Mouse (Mus musculus): ENCODE results near the gene Celf2. TPM values are rescaled to one million over a fixed set of nuclear protein-coding genes. Genes with fewer than 3 reads are reported as not detected.
"Not testable (repeated sequence)": the region's sequence is repeated elsewhere in the genome, so short reads cannot be mapped to it uniquely, and the experiment has no call there.

Celf2 gene
- total RNA-seq, 2 experiments from 2014 or later: 448 to 459 TPM

DNA sequence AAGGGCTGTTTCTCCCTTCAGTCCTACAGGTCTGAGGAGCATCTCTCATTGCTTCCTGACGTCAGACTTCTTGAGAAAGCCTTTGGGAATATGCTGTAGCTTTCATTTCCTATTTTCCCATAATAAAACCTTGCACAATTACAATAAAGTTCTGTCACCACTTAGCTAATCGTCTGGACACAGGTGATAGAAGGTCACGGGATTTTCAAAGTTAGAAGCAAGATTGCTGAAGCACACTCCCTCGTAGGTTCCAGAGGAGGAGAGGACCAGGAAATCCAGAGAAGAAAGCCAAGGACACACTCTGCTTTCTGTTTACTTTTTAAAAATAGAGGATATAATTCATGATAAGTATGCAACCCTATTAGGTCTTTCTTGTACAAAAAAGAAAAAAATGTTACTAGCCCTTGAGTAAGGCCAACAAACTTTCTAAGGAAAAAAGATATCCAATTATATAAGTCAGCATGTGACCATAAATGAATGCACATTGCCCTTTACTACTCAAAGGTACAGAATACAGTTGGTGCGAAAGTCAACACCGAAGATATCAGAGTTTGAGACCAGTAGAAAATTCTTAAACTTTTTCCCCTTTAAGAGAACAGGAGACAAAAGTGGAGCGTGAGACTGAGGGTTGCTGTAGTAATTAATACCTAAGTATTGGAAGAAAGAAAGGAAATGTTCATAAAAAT, 924.2 kb downstream of the Celf2 start:
- H3K4me3 ChIP-seq: no peak overlapping the region
- TF ChIP-seq CTCF (IDR thresholded peaks at IDR 0.05): no peak
- no peak for DNase-seq (ENCODE audit: extremely low spot score in 1 of 2, low spot score in 2 of 2)
- no peak overlapping the region for H3K27ac ChIP-seq
- intact Hi-C loops (cut with DNase I): no loop called here

DNA sequence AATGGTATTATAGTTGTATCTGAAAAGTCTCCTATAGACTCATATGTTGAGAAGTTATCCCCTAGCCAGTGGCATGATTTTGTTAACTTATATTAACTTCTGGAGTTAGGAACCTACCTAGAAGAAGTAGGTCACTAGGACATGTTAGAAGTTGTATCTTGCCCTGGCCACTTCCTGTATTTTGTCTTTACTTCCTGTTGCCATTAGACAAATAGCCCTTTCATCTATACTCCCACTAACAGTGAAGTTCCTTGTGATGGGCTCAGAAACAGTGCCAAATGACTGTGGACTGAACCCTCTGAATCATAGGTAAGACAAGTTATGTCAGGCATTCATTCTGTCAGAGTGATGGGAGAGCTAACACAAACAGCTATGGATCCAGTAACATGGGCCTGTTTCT, 926.7 kb downstream of the Celf2 start:
- Histone ChIP-seq H3K27ac (no peak overlapping the region), H3K4me3 (no peak overlapping the region)
- no peak for DNase-seq (ENCODE audit: extremely low spot score in 1 of 2, low spot score in 2 of 2)
- TF ChIP-seq CTCF (IDR thresholded peaks at IDR 0.05): no peak
- intact Hi-C loops (cut with DNase I): no loop called here

DNA sequence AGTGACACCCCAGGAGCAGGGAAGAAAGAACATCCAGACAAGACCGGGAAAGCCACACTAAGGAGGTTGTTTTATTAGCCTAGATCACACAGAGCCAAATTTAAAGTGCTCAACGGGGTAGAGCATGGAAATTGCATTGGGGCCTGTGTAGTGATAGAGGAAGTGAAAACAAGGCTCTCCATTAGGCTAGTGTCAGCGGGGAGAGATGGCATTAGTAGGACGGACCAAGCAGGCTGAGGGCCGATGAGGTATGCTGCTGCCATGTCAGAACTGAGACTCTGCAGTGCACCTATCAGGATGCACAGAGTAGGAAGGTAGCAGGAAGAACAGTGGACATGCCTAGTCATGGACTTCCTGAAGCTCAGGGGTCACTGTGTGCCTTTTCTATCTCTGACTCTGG, 929.3 kb downstream of the Celf2 start:
- intact Hi-C loops (cut with DNase I): no loop called here

DNA sequence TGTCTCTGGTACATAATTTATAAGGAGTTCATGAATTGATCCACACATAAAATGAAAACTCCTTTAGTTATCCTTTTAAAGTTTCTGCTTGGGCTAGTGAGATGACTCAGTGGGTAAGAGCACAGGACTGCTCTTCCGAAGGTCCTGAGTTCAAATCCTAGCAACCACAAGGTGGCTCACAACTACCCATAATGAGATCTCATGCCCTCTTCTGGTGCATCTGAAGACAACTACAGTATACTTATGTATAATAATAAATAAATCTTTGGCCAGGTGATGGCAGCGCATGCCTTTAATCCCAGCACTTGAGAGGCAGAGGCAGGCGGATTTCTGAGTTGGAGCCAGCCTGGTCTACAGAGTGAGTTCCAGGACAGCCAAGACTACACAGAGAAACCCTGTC, 934.0 kb downstream of the Celf2 start:
- peak; percentile 13 for TF ChIP-seq CTCF (IDR thresholded peaks at IDR 0.05)
- H3K27ac ChIP-seq; intact Hi-C loops (cut with DNase I); H3K4me3 ChIP-seq; DNase-seq (ENCODE audit: extremely low spot score in 1 of 2, low spot score in 2 of 2): not testable (repeated sequence)

More for the DNA sequence above, 929.3 kb downstream of the Celf2 start:
- H3K27ac ChIP-seq: no peak overlapping the region
- no peak for TF ChIP-seq CTCF (IDR thresholded peaks at IDR 0.05)
- DNase-seq (ENCODE audit: extremely low spot score in 1 of 2, low spot score in 2 of 2): no peak
- H3K4me3 ChIP-seq: no peak overlapping the region

DNA sequence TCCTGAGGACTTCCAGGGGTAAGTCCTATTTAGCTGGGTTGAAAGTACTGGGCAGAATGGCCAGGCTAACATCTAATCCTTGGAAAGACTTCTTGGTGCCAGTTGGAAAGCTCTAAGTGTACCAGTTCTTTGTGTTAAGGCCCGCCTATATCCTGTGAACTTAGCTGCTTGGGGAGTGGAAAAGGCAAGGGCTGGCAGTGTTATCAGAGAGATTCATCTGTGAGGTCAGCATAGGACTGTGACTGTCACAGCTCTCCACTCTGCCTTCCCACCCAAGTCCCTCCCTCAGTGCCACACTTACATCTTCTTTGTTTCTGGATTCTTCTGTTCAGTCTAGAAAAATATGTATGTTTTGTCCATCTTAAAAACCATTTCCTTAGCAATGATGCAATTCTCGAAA, 935.7 kb downstream of the Celf2 start:
- no peak overlapping the region for H3K4me3 ChIP-seq

DNA sequence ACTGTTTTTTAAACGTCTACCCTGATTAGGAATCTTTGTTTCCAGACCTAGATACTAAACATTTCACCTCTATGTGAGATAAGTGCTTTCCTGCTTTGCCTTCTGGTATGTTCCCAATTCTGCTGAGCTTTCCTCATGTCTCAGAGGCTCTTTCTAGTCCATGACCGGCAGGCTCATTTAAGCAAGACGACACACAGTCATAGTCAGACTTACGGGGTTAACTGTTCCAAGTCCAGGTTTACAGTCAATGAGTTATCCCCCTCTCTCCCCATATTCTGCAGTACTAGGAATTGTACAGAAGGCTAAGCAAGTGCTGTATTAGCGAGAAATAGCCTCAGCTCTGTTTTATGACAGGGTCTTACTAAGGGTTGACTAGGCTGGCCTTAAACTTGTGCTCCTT, 936.4 kb downstream of the Celf2 start:
- intact Hi-C loops (cut with DNase I): no loop called here
- DNase-seq (ENCODE audit: extremely low spot score in 1 of 2, low spot score in 2 of 2): no peak
- TF ChIP-seq CTCF (IDR thresholded peaks at IDR 0.05): no peak
- no peak overlapping the region for H3K4me3 ChIP-seq
- no peak overlapping the region for H3K27ac ChIP-seq

More for the DNA sequence above, 935.7 kb downstream of the Celf2 start:
- TF ChIP-seq CTCF (IDR thresholded peaks at IDR 0.05): no peak
- intact Hi-C loops (cut with DNase I): no loop called here
- no peak overlapping the region for H3K27ac ChIP-seq
- no peak for DNase-seq (ENCODE audit: extremely low spot score in 1 of 2, low spot score in 2 of 2)

DNA sequence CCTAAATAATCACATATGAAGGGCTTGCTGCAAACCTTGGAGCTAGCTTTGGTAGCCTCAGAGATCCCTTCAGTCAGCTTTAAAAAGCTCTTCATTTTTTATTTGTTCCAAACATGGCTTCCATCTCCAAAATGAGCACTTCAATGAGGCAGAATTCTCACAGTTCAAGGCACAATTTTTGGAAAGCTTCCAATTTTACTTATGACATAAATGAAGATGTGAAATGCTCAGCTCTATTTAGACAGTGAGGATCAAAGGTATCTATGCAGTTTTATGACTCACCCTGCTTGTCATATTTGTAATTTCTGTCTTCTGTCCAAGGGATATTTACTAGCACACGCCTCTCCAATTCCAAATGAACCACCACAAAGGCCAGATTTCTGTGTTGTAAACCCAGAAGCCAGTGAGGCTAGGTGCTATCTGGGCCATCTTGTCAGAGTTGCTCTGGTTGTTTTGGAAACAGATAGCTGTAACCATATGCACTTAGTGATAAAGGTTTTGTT, 940.3 kb downstream of the Celf2 start:
- Histone ChIP-seq H3K27ac (no peak overlapping the region; the same call in 1 of the 2 replicates), H3K4me3 (no peak overlapping the region)
- TF ChIP-seq CTCF (IDR thresholded peaks at IDR 0.05): no peak
- no peak for DNase-seq (ENCODE audit: extremely low spot score in 1 of 2, low spot score in 2 of 2)
- intact Hi-C loops (cut with DNase I): no loop called here

DNA sequence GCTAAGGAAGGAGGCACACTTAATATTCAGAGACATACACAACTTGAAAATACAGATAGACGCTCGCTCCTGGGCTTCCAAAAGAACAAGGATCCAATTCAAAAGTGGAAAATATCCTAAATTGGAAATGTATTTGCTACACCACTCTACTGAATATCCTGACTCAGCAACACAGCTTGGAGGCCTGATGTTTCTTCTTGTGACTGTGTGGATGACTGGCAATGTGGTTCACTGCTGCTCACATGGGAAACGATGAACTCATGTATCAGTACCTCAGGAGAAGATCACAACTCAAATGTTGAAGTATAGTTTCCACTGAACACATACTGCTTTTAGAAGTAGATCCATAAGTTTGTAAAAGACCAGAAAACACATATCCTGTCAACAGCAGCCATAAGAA, 944.2 kb downstream of the Celf2 start:
- no peak for TF ChIP-seq CTCF (IDR thresholded peaks at IDR 0.05)

DNA sequence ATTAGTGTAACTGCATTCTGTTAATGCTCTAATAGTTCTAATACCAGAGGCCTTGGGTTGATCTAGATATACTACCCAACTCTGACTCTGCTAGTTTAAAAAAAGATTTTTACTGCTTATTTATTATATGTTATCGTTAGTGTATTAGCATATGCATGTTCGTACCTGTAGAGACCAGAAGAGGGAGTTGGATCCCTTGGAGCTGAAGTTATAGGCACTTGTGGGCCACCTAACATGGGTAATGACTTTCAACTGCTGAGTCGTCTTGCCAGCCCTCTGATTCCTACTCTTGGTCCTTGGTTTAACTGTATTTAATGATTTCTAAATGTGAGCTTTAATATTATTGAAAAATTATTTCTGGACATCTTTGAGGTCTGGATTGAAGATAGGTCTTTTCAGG, 948.0 kb downstream of the Celf2 start:
- no peak for DNase-seq (ENCODE audit: extremely low spot score in 1 of 2, low spot score in 2 of 2)
- no peak overlapping the region for H3K4me3 ChIP-seq
- intact Hi-C loops (cut with DNase I): no loop called here
- TF ChIP-seq CTCF (IDR thresholded peaks at IDR 0.05): no peak; the same call in 1 of the 2 replicates
- H3K27ac ChIP-seq: no peak overlapping the region

More for the DNA sequence above, 944.2 kb downstream of the Celf2 start:
- H3K4me3 ChIP-seq: no peak overlapping the region
- no peak overlapping the region for H3K27ac ChIP-seq
- no peak for DNase-seq (ENCODE audit: extremely low spot score in 1 of 2, low spot score in 2 of 2)
- intact Hi-C loops (cut with DNase I): no loop called here

DNA sequence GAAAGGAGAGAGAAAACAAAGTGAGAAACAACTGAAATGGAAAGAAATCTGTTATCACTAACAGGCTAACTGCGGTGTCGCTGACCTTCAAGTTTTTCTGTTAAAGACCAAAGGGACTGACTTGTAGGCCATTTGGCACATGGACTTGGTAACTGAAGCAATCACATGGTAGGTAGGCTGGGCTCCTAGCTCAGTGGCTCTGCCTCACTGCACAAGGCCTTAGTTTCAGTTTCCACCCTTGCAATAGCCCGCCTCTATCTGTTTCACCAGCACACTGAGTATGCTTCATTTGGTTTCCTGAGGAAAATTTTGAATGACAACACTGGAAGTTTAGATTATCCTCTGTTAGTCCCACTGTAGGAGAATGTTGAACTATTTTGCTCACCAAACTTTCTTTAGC, 948.6 kb downstream of the Celf2 start:
- DNase-seq (ENCODE audit: extremely low spot score in 1 of 2, low spot score in 2 of 2): no peak
- no peak for TF ChIP-seq CTCF (IDR thresholded peaks at IDR 0.05)
- intact Hi-C loops (cut with DNase I): no loop called here
- Histone ChIP-seq H3K27ac (no peak overlapping the region), H3K4me3 (no peak overlapping the region)

DNA sequence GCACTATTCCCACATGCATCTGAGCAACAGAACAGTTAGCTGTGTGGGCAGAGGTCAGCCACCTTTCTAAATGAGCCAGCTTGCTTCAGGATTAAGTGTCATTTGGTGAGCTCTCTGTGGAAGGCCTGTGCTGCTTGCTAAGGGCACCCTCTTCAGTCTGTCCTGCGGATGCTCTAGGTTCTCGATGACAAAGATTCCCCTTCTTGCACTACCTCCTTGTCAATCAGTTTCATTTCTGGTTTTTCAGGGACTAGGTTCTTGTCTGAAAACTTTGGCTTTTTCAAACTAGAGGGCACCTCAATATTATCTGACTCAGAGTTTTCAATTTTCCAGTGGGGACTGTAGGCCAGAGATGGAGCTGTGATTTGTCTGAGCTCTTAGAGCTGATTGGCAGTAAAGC, 949.8 kb downstream of the Celf2 start:
- no peak for DNase-seq (ENCODE audit: extremely low spot score in 1 of 2, low spot score in 2 of 2)
- TF ChIP-seq CTCF (IDR thresholded peaks at IDR 0.05): no peak
- Histone ChIP-seq H3K27ac (no peak overlapping the region), H3K4me3 (no peak overlapping the region)
- intact Hi-C loops (cut with DNase I): no loop called here

DNA sequence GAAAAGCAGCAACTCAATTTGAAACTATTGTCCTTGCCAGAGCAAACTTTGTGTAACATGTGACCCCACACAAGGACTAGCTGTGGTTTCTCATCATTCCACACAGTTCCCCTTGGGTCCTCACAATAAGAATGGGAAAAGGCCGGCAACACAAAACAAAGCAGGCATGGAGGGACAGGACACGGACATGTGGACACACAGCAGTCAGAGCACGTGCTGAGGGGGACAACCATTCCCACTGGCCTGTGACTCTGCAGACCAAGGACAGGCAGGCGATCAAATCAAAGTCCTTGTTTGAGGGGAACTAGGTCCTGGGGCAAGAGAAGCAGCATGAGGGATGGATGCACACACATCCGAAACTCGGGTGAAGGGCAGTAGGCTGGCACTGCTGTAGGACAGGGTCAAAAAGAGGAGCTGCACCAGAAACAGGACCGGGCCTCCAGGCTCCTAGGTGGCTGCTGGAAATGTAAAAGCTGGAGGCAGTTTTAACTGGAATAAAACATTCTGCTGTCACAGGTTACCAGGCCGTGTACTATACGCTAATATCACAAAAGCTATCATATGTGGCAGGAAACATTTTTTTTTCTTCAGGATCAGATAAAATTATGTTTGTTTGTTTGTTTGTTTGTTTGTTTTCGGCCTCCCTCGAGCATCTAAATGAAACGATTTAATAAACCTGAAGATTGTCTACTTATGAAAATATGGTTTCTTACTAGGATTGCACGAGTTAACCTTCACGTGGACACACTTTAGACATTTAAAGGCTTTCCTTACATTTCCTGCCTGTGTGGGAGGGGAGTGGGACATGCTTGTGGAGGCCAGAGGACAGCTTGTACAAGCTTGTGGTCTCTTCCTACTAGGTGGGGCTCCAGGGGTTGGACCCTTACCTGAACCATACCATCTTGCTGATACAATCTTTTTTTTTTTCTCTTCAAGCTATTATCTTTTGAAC, 950.8 kb downstream of the Celf2 start:
- intact Hi-C loops (cut with DNase I): no loop called here
- no peak for DNase-seq (ENCODE audit: extremely low spot score in 1 of 2, low spot score in 2 of 2)
- no peak overlapping the region for H3K27ac ChIP-seq
- H3K4me3 ChIP-seq: no peak overlapping the region
- TF ChIP-seq CTCF (IDR thresholded peaks at IDR 0.05): no peak

Measured in left cerebral cortex, adult 2 months (tissue).